Mouse (Mus musculus) myocyte (in vitro differentiated cells): ENCODE results near the gene Zer1.

Experiments used
- CEBPB ChIP-seq: IDR thresholded peaks from 2 replicates; pipeline ENCODE4 v1.6.1; 2011; ENCODE audit warnings: mild to moderate bottlenecking, moderate library complexity; ENCODE audit not compliant: poor library complexity, insufficient read depth, severe bottlenecking
- E2F4 ChIP-seq: IDR thresholded peaks from one replicate; pipeline ENCODE4 v1.6.1; 2011; ENCODE audit warnings: mild to moderate bottlenecking, control low read depth, moderate library complexity; ENCODE audit not compliant: insufficient read depth
- MAX ChIP-seq: IDR thresholded peaks from one replicate; pipeline ENCODE4 v1.6.1; 2011; ENCODE audit warnings: low read depth, mild to moderate bottlenecking, control low read depth
- MYOD1 ChIP-seq, 3 experiments: IDR thresholded peaks; one replicate each; pipeline ENCODE4 v1.6.1; 2011; ENCODE audit warnings: control low read depth in 2 of 3, low read depth in 2 of 3, mild to moderate bottlenecking in 2 of 3, moderate library complexity in 1 of 3; ENCODE audit not compliant: insufficient read length in 2 of 3, control insufficient read depth in 1 of 3
- MYOG ChIP-seq, 3 experiments: IDR thresholded peaks; one replicate each; pipeline ENCODE4 v1.6.1; 2011; ENCODE audit warnings: control low read depth in 2 of 3, low read depth in 2 of 3, mild to moderate bottlenecking in 2 of 3; ENCODE audit not compliant: insufficient read length in 2 of 3, control insufficient read depth in 1 of 3, insufficient read depth in 1 of 3
- POLR2A ChIP-seq: IDR thresholded peaks from one replicate; pipeline ENCODE4 v1.6.1; 2011; ENCODE audit warnings: low read depth, mild to moderate bottlenecking, control low read depth, moderate library complexity; ENCODE audit not compliant: insufficient read length
- POLR2AphosphoS2 ChIP-seq: IDR thresholded peaks from one replicate; pipeline ENCODE4 v1.6.1; 2011; ENCODE audit warnings: low read depth, control low read depth; ENCODE audit not compliant: insufficient read length
- REST ChIP-seq: IDR thresholded peaks from one replicate; pipeline ENCODE4 v1.6.1; 2011; ENCODE audit warnings: mild to moderate bottlenecking, control low read depth, moderate library complexity; ENCODE audit not compliant: insufficient read depth, insufficient read length
- SRF ChIP-seq: IDR thresholded peaks from one replicate; pipeline ENCODE4 v1.6.1; 2011; ENCODE audit warnings: low read depth; ENCODE audit not compliant: control insufficient read depth, insufficient read length
- TCF12 ChIP-seq: IDR thresholded peaks from one replicate; pipeline ENCODE4 v1.6.1; 2011; ENCODE audit warnings: mild to moderate bottlenecking, control low read depth; ENCODE audit not compliant: poor library complexity, insufficient read depth, severe bottlenecking
- TCF3 ChIP-seq: IDR thresholded peaks from one replicate; pipeline ENCODE4 v1.6.1; 2011; ENCODE audit warnings: low read depth, control low read depth; ENCODE audit not compliant: insufficient read length
- USF1 ChIP-seq: IDR thresholded peaks from one replicate; pipeline ENCODE4 v1.6.1; 2011; ENCODE audit warnings: low read depth, mild to moderate bottlenecking, control low read depth, moderate library complexity

DNA sequence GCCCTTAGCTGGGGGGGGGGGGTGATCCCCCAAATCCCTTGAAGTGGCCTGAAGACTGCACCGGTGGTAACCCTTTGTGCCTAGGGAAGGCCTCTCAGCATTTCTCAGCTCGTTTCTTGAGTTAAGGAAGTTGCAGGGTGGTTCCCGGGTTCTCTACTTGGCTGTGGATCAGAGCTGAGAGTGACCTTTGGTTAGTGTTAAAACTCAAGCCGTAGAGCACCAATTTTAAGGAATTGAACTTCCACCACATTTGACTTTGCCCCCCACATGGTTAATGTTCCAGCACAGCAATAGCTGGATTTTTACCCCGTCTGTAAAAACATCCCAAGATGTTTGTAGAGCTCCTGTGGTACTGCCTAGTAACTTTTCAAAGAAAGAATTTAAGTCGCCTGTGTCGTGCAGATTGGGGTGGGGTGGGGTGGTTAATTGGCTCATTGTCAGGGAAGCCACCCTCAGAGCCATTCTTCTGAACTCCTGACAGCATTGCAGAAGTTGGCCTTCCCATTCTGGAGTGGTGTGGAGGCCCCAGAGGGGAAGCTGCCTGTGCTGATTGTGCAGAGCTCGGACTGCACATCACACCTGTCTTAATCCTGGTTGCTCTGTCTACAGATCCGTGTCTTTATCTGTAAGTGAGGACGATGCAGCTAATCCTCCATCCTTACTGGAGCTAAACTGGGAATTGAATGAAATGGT lies 10.7 kb upstream of the Zer1 start:
- TF ChIP-seq TCF12 (no peak), POLR2A (no peak), MAX (no peak), E2F4 (no peak), MYOD1 (IDR thresholded peaks at IDR 0.05; ENCODE audit: control insufficient read depth in 1 of 3, insufficient read length in 2 of 3, low read depth in 2 of 3) (no peak), POLR2AphosphoS2 (no peak), REST (no peak), CEBPB (no peak), USF1 (no peak), SRF (no peak), TCF3 (no peak), MYOG (IDR thresholded peaks at IDR 0.05; ENCODE audit: control insufficient read depth in 1 of 3, insufficient read depth in 1 of 3, insufficient read length in 2 of 3, low read depth in 2 of 3) (no peak)
